Mouse (Mus musculus) liver, embryonic 11.5 days (tissue): ENCODE data around the gene Prss41. TPM values are rescaled to one million over a fixed set of nuclear protein-coding genes. Genes with fewer than 3 reads are reported as not detected.

Source experiments
- microRNA-seq: library from miRNA; unstranded; fragments of <30 nt; microRNA quantifications from one replicate; pipeline ENCODE4, GENCODE M21; 2017; ENCODE audit warnings: borderline number of aligned reads
- polyA plus RNA-seq: library from polyadenylated mRNA; unstranded; fragments of >200 nt; fragmentation: Nextera tagmentation; extraction: Ambion mirVana; gene quantifications from 2 replicates; pipeline ENCODE4 v1.2.1, GENCODE M21; 2014

Prss41 gene
- polyA plus RNA-seq, 1 experiment from 2014 or later, result 1.2 TPM

Small RNA genes within 50 kb of the gene (microRNA-seq; reads per million reads assigned to microRNA genes)
- gene Mir5125, result 1.1 reads per million

Other genes with a start within 250 kb of the Prss41 start
- 5.6 and 6.3 TPM in 2 replicates for gene Zfp13, start 244.7 kb downstream of the Prss41 start, polyA plus RNA-seq
- 0.12 and 0.25 TPM in 2 replicates for gene Zscan10, start 243.3 kb downstream of the Prss41 start, polyA plus RNA-seq
- gene Mmp25, start 198.9 kb downstream of the Prss41 start, polyA plus RNA-seq, result 0.27 TPM in 1 of 2 replicates, not detected in the other
- 0.37 TPM in 1 of 2 replicates, not detected in the other for gene Bicdl2, start 183.7 kb downstream of the Prss41 start, polyA plus RNA-seq
- 36.5 and 36.6 TPM in 2 replicates for gene Hcfc1r1, start 170.6 kb downstream of the Prss41 start, polyA plus RNA-seq
- 48.9 and 50.7 TPM in 2 replicates for gene Thoc6, start 170.3 kb downstream of the Prss41 start, polyA plus RNA-seq
- 7.9 and 9.5 TPM in 2 replicates for gene Tnfrsf12a, start 166.7 kb downstream of the Prss41 start, polyA plus RNA-seq
- 9.9 and 11.4 TPM in 2 replicates for gene Cldn6, start 164.9 kb downstream of the Prss41 start, polyA plus RNA-seq
- gene Cldn9, start 160.1 kb downstream of the Prss41 start, polyA plus RNA-seq, result 0.49 and 0.56 TPM in 2 replicates
- gene 1520401A03Rik, start 121.4 kb downstream of the Prss41 start, polyA plus RNA-seq, result 0.11 TPM in 1 of 2 replicates, not detected in the other
- gene Pkmyt1, start 117.8 kb downstream of the Prss41 start, polyA plus RNA-seq, result 51.5 and 60.2 TPM in 2 replicates
- 10.4 and 11.4 TPM in 2 replicates for gene Paqr4, start 103.3 kb downstream of the Prss41 start, polyA plus RNA-seq
- gene Kremen2, start 98.3 kb downstream of the Prss41 start, polyA plus RNA-seq, result 0.60 and 0.73 TPM in 2 replicates
- 39.1 and 42.3 TPM in 2 replicates for gene Flywch1, start 72.6 kb downstream of the Prss41 start, polyA plus RNA-seq
- 9.4 and 10.6 TPM in 2 replicates for gene Flywch2, start 58.1 kb downstream of the Prss41 start, polyA plus RNA-seq
- 355 and 398 TPM in 2 replicates for gene Srrm2, start 53.6 kb downstream of the Prss41 start, polyA plus RNA-seq
- 744 and 795 TPM in 2 replicates for gene Elob, start 15.0 kb downstream of the Prss41 start, polyA plus RNA-seq
- gene Prss33, start 8.1 kb downstream of the Prss41 start, polyA plus RNA-seq, result not detected in 2 replicates
- not detected in 2 replicates for gene Prss32, start 317 bp downstream of the Prss41 start, polyA plus RNA-seq
- not detected in 2 replicates for gene Prss21, start 23.9 kb upstream of the Prss41 start, polyA plus RNA-seq
- gene Dcpp1, start 36.7 kb upstream of the Prss41 start, polyA plus RNA-seq, result not detected in 2 replicates
- not detected in 2 replicates for gene Dcpp2, start 36.7 kb upstream of the Prss41 start, polyA plus RNA-seq
- not detected in 2 replicates for gene Dcpp3, start 73.3 kb upstream of the Prss41 start, polyA plus RNA-seq
- gene Sbp, start 97.5 kb upstream of the Prss41 start, polyA plus RNA-seq, result not detected in 2 replicates
- not detected in 2 replicates for gene Sbpl, start 111.1 kb upstream of the Prss41 start, polyA plus RNA-seq
- not detected in 2 replicates for gene Prss30, start 136.4 kb upstream of the Prss41 start, polyA plus RNA-seq
- 0.21 TPM in 1 of 2 replicates, not detected in the other for gene Prss22, start 153.9 kb upstream of the Prss41 start, polyA plus RNA-seq
- not detected in 2 replicates for gene Prss27, start 194.0 kb upstream of the Prss41 start, polyA plus RNA-seq
- 43.0 and 46.8 TPM in 2 replicates for gene Kctd5, start 229.3 kb upstream of the Prss41 start, polyA plus RNA-seq